Mouse (Mus musculus): ENCODE data around the gene Eif4b.
"Not testable (repeated sequence)": the region's sequence is repeated elsewhere in the genome, so short reads cannot be mapped to it uniquely, and the experiment has no call there.

Eif4b gene

GRCm38 (mm10) chr15:102074876-102075585, 1.5 kb downstream of the Eif4b start:
- DNase-seq (ENCODE audit: low spot score), result no peak

GRCm38 (mm10) chr15:102077111-102077677, 3.6 kb downstream of the Eif4b start:
- DNase-seq (ENCODE audit: low spot score), result no peak

- no peak for DNase-seq (ENCODE audit: low spot score)
Measured at GRCm38 (mm10) chr15:102079221-102079620, 5.6 kb downstream of the Eif4b start.

GRCm38 (mm10) chr15:102079924-102080323, 6.4 kb downstream of the Eif4b start:
- not testable (repeated sequence) for DNase-seq (ENCODE audit: low spot score)

- no peak for DNase-seq (ENCODE audit: low spot score)
Measured at GRCm38 (mm10) chr15:102080429-102080828, 6.9 kb downstream of the Eif4b start.

GRCm38 (mm10) chr15:102082148-102082547, 8.6 kb downstream of the Eif4b start:
- no peak for DNase-seq (ENCODE audit: low spot score)

GRCm38 (mm10) chr15:102083028-102083427, 9.5 kb downstream of the Eif4b start:
- no peak for DNase-seq (ENCODE audit: low spot score)

- no peak for DNase-seq (ENCODE audit: low spot score)
Measured at GRCm38 (mm10) chr15:102089914-102090585, 16.5 kb downstream of the Eif4b start.

- DNase-seq (ENCODE audit: low spot score), result no peak
Measured at GRCm38 (mm10) chr15:102091063-102091679, 17.6 kb downstream of the Eif4b start.

GRCm38 (mm10) chr15:102091688-102092087, 18.1 kb downstream of the Eif4b start:
- no peak for DNase-seq (ENCODE audit: low spot score)

- DNase-seq (ENCODE audit: low spot score), result no peak
Measured at GRCm38 (mm10) chr15:102092222-102092621, 18.6 kb downstream of the Eif4b start.

- DNase-seq (ENCODE audit: low spot score), result no peak
Measured at GRCm38 (mm10) chr15:102094157-102094556, 20.6 kb downstream of the Eif4b start.

- DNase-seq (ENCODE audit: low spot score), result no peak
Measured at GRCm38 (mm10) chr15:102094988-102095387, 21.4 kb downstream of the Eif4b start.

GRCm38 (mm10) chr15:102097147-102097915, 23.8 kb downstream of the Eif4b start:
- no peak for DNase-seq (ENCODE audit: low spot score)

- peak; percentile 65 for DNase-seq (ENCODE audit: low spot score)
Measured at GRCm38 (mm10) chr15:102097991-102098555, 24.5 kb downstream of the Eif4b start.

GRCm38 (mm10) chr15:102099260-102099659, 25.7 kb downstream of the Eif4b start:
- DNase-seq (ENCODE audit: low spot score), result no peak

GRCm38 (mm10) chr15:102099771-102100160, 26.2 kb downstream of the Eif4b start:
- DNase-seq (ENCODE audit: low spot score), result no peak

GRCm38 (mm10) chr15:102100161-102100981, 26.8 kb downstream of the Eif4b start, which contains the start of gene Tns2:
TSS of gene Tns2 (plus strand) at chr15:102100413.
- peak; percentile 83 for DNase-seq (ENCODE audit: low spot score)

GRCm38 (mm10) chr15:102100996-102101671, 27.6 kb downstream of the Eif4b start:
- DNase-seq (ENCODE audit: low spot score), result no peak
